Mouse (Mus musculus) liver, postnatal 0 days (tissue): ENCODE data around the gene Gm815. TPM values are rescaled to one million over a fixed set of nuclear protein-coding genes. Genes with fewer than 3 reads are reported as not detected.

Experiments
- ATAC-seq: fragments of 200-750 bp; cut with Nextera tagmentation; 2 replicates; pipeline ENCODE4 v1.8.0; 2017; ENCODE audit warnings: mild to moderate bottlenecking, moderate library complexity
- DNase-seq: peaks from one replicate; pipeline ENCODE4 v3.0.0-alpha.2; 2016
- H3K27ac ChIP-seq: fragments of 300-500 bp; sonication (generic); 2 replicates; pipeline ENCODE4 v1.5.1; 2014; ENCODE audit warnings: antibody characterized with exemption, moderate library complexity, mild to moderate bottlenecking, low read depth
- H3K27me3 ChIP-seq: fragments of 300-500 bp; sonication (generic); 2 replicates; pipeline ENCODE4 v1.6.1; 2014; ENCODE audit warnings: low read length, control low read depth, mixed read lengths; ENCODE audit not compliant: insufficient read depth
- H3K36me3 ChIP-seq: fragments of 300-500 bp; sonication (generic); replicated peaks from 2 replicates; pipeline ENCODE4 v1.6.1; 2014; ENCODE audit warnings: mild to moderate bottlenecking, control low read depth, low read length, moderate library complexity, mixed read lengths; ENCODE audit not compliant: insufficient read depth
- H3K4me1 ChIP-seq: fragments of 300-500 bp; sonication (generic); 2 replicates; pipeline ENCODE4 v1.6.1; 2014; ENCODE audit warnings: antibody characterized with exemption, mild to moderate bottlenecking, control low read depth; ENCODE audit not compliant: insufficient read depth
- H3K4me2 ChIP-seq: fragments of 300-500 bp; sonication (generic); 2 replicates; pipeline ENCODE4 v1.6.1; 2014; ENCODE audit warnings: low read depth, mild to moderate bottlenecking, low read length, moderate library complexity, mixed read lengths
- H3K4me3 ChIP-seq: fragments of 300-500 bp; sonication (generic); 2 replicates; pipeline ENCODE4 v1.5.1; 2014; ENCODE audit warnings: low read depth, low read length
- H3K9ac ChIP-seq: fragments of 300-500 bp; sonication (generic); replicated peaks from 2 replicates; pipeline ENCODE4 v1.6.1; 2014; ENCODE audit warnings: mild to moderate bottlenecking, moderate library complexity
- H3K9me3 ChIP-seq: fragments of 300-500 bp; sonication (generic); 2 replicates; pipeline ENCODE4 v1.6.1; 2016; ENCODE audit warnings: mild to moderate bottlenecking, control low read depth, low read length, mixed read lengths
- CTCF ChIP-seq: sonication (generic); IDR thresholded peaks from 2 replicates; pipeline ENCODE4 v1.5.1; 2016; ENCODE audit warnings: antibody characterized with exemption, low read depth
- EP300 ChIP-seq: IDR thresholded peaks from 2 replicates; pipeline ENCODE4 v1.6.1; 2016; ENCODE audit warnings: antibody characterized with exemption, low read depth, mild to moderate bottlenecking
- WGBS: fragments of 180-500 bp; shearing (Covaris S2); extraction: QIAGEN DNeasy Blood & Tissue Kit; methylation state at CpG from one replicate; pipeline ENCODE4 v1.1.7; 2014; ENCODE audit not compliant: insufficient replicate concordance; 5-methylcytosine and 5-hydroxymethylcytosine counted together
- polyA plus RNA-seq: library from polyadenylated mRNA; unstranded; fragments of >200 nt; fragmentation: Nextera tagmentation; extraction: Ambion mirVana; gene quantifications from 2 replicates; pipeline ENCODE4 v1.2.1, GENCODE M21; 2015

Gm815 gene
- not detected in 2 replicates for polyA plus RNA-seq

DNA sequence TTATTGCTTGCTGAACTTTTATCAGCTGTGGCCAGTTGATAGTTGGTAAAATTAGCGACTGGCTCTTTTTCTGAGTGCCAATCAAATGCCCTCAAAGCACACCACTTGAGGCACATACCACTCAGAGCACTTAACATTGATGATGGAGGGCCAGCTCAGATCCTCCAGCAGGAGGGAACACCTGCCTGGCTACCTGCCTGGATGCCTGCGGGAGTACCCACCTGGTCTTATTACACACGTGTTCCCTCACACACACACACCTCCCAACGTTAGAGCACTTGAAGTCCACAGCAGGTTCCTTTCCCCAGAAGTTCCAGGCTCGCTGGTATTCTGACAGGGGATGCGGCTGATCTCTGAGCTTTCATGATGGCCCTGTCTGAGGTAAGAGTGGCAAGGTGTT, at the start of gene Gm815:
Gene Gm815, plus strand, starts transcription at position 266 of the 400 bp plus-strand sequence.
- no peak within 1 kb of the TSS for H3K4me3 ChIP-seq
- no peak within 1 kb of the TSS for H3K27ac ChIP-seq
- no peaks in the 10 kb centered on the region for H3K9me3 ChIP-seq
- H3K4me1 ChIP-seq, result no peaks in the 10 kb centered on the region
- H3K4me2 ChIP-seq, result no peak within 1 kb of the TSS
- no peaks in the 10 kb centered on the region for H3K36me3 ChIP-seq
- no peak for ATAC-seq
- WGBS, result 73% methylated on average over 6 of the region's 6 CpGs
- no peak for DNase-seq
- H3K9ac ChIP-seq, result no peak within 1 kb of the TSS
- TF ChIP-seq CTCF (no peak), EP300 (no peak)
- H3K27me3 ChIP-seq, result no peaks in the 10 kb centered on the region

DNA sequence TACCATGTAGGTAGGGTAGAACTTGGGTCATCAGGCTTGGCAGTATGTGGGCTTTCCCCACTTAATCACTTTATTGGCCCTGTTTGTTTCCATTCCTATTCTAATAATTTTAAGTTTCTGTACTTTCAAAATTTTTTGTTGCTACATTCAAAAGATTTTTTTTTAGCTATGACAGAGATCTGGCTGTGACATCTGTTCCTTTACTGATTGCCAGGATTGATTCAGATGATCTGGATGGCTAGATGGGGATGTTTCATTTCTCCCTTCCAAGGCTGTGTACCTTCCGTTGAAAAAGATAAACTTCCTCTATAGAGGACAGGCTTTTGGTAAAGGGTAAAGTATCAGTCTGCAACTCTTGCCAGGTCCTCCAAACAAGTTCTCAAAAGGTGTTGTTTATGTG, 48.1 kb upstream of the Gm815 start:
- Histone ChIP-seq H3K4me2 (no peak overlapping the region), H3K9ac (no peak overlapping the region), H3K36me3 (no peaks in the 10 kb centered on the region), H3K27ac (no peak overlapping the region), H3K27me3 (no peaks in the 10 kb centered on the region), H3K9me3 (no peaks in the 10 kb centered on the region; the same call in 1 of the 2 replicates), H3K4me1 (no peaks in the 10 kb centered on the region), H3K4me3 (no peak overlapping the region)
- TF ChIP-seq EP300 (no peak), CTCF (no peak)
- ATAC-seq, result no peak
- 43% methylated on average over 1 of the region's 1 CpGs for WGBS
- no peak for DNase-seq

DNA sequence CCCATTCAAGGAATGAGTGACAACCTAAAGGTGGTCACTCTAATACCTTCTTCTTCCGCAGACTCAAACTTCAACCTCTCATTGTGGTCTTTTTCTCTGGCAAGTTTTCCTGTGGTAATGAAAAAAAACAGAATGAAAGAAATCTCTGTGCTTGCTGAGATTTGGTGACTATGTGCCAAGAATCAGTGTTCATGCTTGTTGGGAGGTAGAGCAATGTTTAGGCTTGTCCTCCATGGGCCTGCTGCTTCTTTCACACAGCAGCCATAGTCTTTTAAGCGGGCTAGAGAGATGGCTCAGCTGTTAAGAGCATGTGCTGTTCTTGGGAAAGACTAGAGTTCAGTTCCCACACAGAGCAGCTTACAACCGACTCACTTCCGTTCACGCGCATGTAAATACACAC, 41.8 kb upstream of the Gm815 start:
- Histone ChIP-seq H3K36me3 (no peaks in the 10 kb centered on the region), H3K27ac (no peak overlapping the region), H3K4me3 (no peak overlapping the region), H3K4me2 (no peak overlapping the region), H3K9ac (no peak overlapping the region), H3K4me1 (0 out of 2 replicates have a peak, but pooled peaks cover 5% of the 10 kb centered on the region), H3K27me3 (no peaks in the 10 kb centered on the region), H3K9me3 (no peaks in the 10 kb centered on the region; the same call in 1 of the 2 replicates)
- WGBS, result 90% methylated on average over 6 of the region's 6 CpGs
- ATAC-seq, result no peak
- TF ChIP-seq CTCF (no peak), EP300 (no peak)
- no peak for DNase-seq

GRCm38 (mm10) chr19:26844813-26845212, 40.9 kb upstream of the Gm815 start:
- WGBS, result 44% methylated on average over 8 of the region's 8 CpGs
- no peaks in the 10 kb centered on the region for H3K36me3 ChIP-seq
- DNase-seq, result no peak
- TF ChIP-seq EP300 (no peak), CTCF (no peak)
- no peak overlapping the region for H3K27ac ChIP-seq
- H3K9ac ChIP-seq, result no peak overlapping the region
- no peaks in the 10 kb centered on the region for H3K27me3 ChIP-seq
- H3K4me1 ChIP-seq, result 0 out of 2 replicates have a peak, but pooled peaks cover 5% of the 10 kb centered on the region
- no peak for ATAC-seq
- H3K9me3 ChIP-seq, result no peaks in the 10 kb centered on the region
- H3K4me3 ChIP-seq, result no peak overlapping the region
- H3K4me2 ChIP-seq, result peak overlapping the region; percentile 73; the same call in 1 of the 2 replicates

- ATAC-seq, result peak; percentile 85
- Histone ChIP-seq H3K4me2 (peak overlapping the region; percentile 73), H3K9me3 (no peaks in the 10 kb centered on the region), H3K9ac (0 out of 2 replicates have a peak overlapping the region, but pooled peaks have one; percentile 34), H3K36me3 (no peaks in the 10 kb centered on the region), H3K4me3 (peak overlapping the region; percentile 59), H3K27ac (no peak overlapping the region), H3K27me3 (no peaks in the 10 kb centered on the region), H3K4me1 (0 out of 2 replicates have a peak, but pooled peaks cover 5% of the 10 kb centered on the region)
- under 1% methylated on average over 16 of the region's 16 CpGs for WGBS
- TF ChIP-seq CTCF, result no peak
- TF ChIP-seq EP300, result no peak
- DNase-seq, result peak; percentile 80
These were observed 40.2 kb upstream of the Gm815 start for GRCm38 (mm10) chr19:26845276-26846016.

DNA sequence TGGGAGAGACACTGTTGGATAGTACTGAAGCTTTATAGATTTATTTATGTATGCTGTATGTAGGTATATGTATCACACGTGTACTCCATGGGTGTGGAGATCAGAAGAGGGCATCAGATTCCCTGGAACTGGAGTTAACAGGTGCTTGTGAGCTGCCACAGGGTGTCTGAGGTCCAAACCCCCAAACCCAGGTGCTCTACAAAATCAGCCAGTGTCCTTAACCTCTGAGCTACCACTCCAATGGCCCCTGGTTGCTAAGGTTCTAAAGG, 39.7 kb upstream of the Gm815 start:
- WGBS, result 8% methylated on average over 1 of the region's 1 CpGs
- no peak overlapping the region for H3K9ac ChIP-seq
- peak overlapping the region; percentile 59 for H3K4me3 ChIP-seq
- 0 out of 2 replicates have a peak, but pooled peaks cover 5% of the 10 kb centered on the region for H3K4me1 ChIP-seq
- H3K9me3 ChIP-seq, result no peaks in the 10 kb centered on the region
- no peak overlapping the region for H3K27ac ChIP-seq
- H3K36me3 ChIP-seq, result no peaks in the 10 kb centered on the region
- DNase-seq (no peak), ATAC-seq (no peak)
- TF ChIP-seq CTCF (no peak), EP300 (no peak)
- H3K27me3 ChIP-seq, result no peaks in the 10 kb centered on the region
- H3K4me2 ChIP-seq, result peak overlapping the region; percentile 73
